Mouse (Mus musculus) hindbrain, postnatal 0 days (tissue): ENCODE results near the gene Cobll1. TPM values are rescaled to one million over a fixed set of nuclear protein-coding genes. Genes with fewer than 3 reads are reported as not detected.

Experiments used
- ATAC-seq: fragments of 200-750 bp; cut with Nextera tagmentation; 2 replicates; pipeline ENCODE4 v1.8.0; 2017; ENCODE audit warnings: mild to moderate bottlenecking, moderate TSS enrichment, moderate library complexity
- DNase-seq: peaks from one replicate; pipeline ENCODE4 v3.0.0-alpha.2; 2015; ENCODE audit warnings: low spot score
- H3K27ac ChIP-seq: fragments of 300-500 bp; sonication (generic); 2 replicates; pipeline ENCODE4 v1.5.1; 2014; ENCODE audit warnings: mild to moderate bottlenecking
- H3K27me3 ChIP-seq: fragments of 300-500 bp; sonication (generic); 2 replicates; pipeline ENCODE4 v1.6.1; 2014; ENCODE audit warnings: low read length, mixed read lengths; ENCODE audit not compliant: insufficient read depth
- H3K36me3 ChIP-seq: fragments of 300-500 bp; sonication (generic); 2 replicates; pipeline ENCODE4 v1.6.1; 2014; ENCODE audit warnings: low read length, mixed read lengths; ENCODE audit not compliant: insufficient read depth
- H3K4me1 ChIP-seq: fragments of 300-500 bp; sonication (generic); 2 replicates; pipeline ENCODE4 v1.6.1; 2014; ENCODE audit warnings: antibody characterized with exemption, low read length, mixed read lengths; ENCODE audit not compliant: insufficient read depth
- H3K4me2 ChIP-seq: fragments of 300-500 bp; sonication (generic); 2 replicates; pipeline ENCODE4 v1.6.1; 2014; ENCODE audit warnings: low read depth, mild to moderate bottlenecking, low read length, moderate library complexity, mixed read lengths
- H3K4me3 ChIP-seq: fragments of 300-500 bp; sonication (generic); 2 replicates; pipeline ENCODE4 v1.5.1; 2014; ENCODE audit warnings: low read length
- H3K9ac ChIP-seq: fragments of 300-500 bp; sonication (generic); replicated peaks from 2 replicates; pipeline ENCODE4 v1.6.1; 2014; ENCODE audit warnings: mild to moderate bottlenecking, low read length, moderate library complexity, mixed read lengths
- H3K9me3 ChIP-seq: fragments of 300-500 bp; sonication (generic); 2 replicates; pipeline ENCODE4 v1.6.1; 2016; ENCODE audit warnings: low read length, mixed read lengths
- CTCF ChIP-seq: IDR thresholded peaks from 2 replicates; pipeline ENCODE4 v1.5.1; 2016; ENCODE audit warnings: antibody characterized with exemption, control low read depth, low read depth
- WGBS: fragments of 180-500 bp; shearing (Covaris S2); extraction: QIAGEN DNeasy Blood & Tissue Kit; methylation state at CpG from one replicate; pipeline ENCODE4 v1.1.7; 2014; 5-methylcytosine and 5-hydroxymethylcytosine counted together
- polyA plus RNA-seq: library from polyadenylated mRNA; unstranded; fragments of >200 nt; fragmentation: Nextera tagmentation; extraction: Ambion mirVana; gene quantifications from 2 replicates; pipeline ENCODE4 v1.2.1, GENCODE M21; 2015
- total RNA-seq: library from RNA; depleted of rRNA; stranded (reverse); fragments of >200 nt; gene quantifications from 2 replicates; pipeline ENCODE4 v1.2.3, GENCODE M21; 2014

Cobll1 gene
- total and polyA plus RNA-seq, 2 experiments from 2014 or later = 2.4 to 3.5 TPM

GRCm38 (mm10) chr2:65217677-65218076 is 21.5 kb downstream of the Cobll1 start:
- H3K27ac ChIP-seq = no peak overlapping the region
- DNase-seq (no peak), ATAC-seq (no peak)
- H3K9me3 ChIP-seq = no peaks in the 10 kb centered on the region
- H3K27me3 ChIP-seq = no peaks in the 10 kb centered on the region
- H3K36me3 ChIP-seq = no peaks in the 10 kb centered on the region
- H3K4me2 ChIP-seq = no peak overlapping the region
- 86% methylated on average over 6 of the region's 6 CpGs for whole genome bisulfite sequencing
- no peak overlapping the region for H3K9ac ChIP-seq
- no peak overlapping the region for H3K4me3 ChIP-seq
- H3K4me1 ChIP-seq = no peaks in the 10 kb centered on the region
- TF ChIP-seq CTCF = no peak

- TF ChIP-seq CTCF = no peak
- H3K4me3 ChIP-seq = no peak overlapping the region
- no peak for DNase-seq
These were observed 23.0 kb downstream of the Cobll1 start for GRCm38 (mm10) chr2:65216163-65216562.

GRCm38 (mm10) chr2:65214556-65214955 is 24.6 kb downstream of the Cobll1 start:
- WGBS = 95% methylated on average over 1 of the region's 1 CpGs
- Histone ChIP-seq H3K4me3 (no peak overlapping the region), H3K36me3 (no peaks in the 10 kb centered on the region), H3K9ac (no peak overlapping the region), H3K4me1 (no peaks in the 10 kb centered on the region), H3K4me2 (no peak overlapping the region), H3K9me3 (no peaks in the 10 kb centered on the region), H3K27me3 (no peaks in the 10 kb centered on the region), H3K27ac (no peak overlapping the region)
- DNase-seq (no peak), ATAC-seq (no peak)
- no peak for TF ChIP-seq CTCF

More at GRCm38 (mm10) chr2:65216163-65216562, 23.0 kb downstream of the Cobll1 start:
- Histone ChIP-seq H3K9ac (no peak overlapping the region), H3K27ac (no peak overlapping the region), H3K4me2 (no peak overlapping the region), H3K36me3 (no peaks in the 10 kb centered on the region), H3K4me1 (no peaks in the 10 kb centered on the region), H3K27me3 (no peaks in the 10 kb centered on the region), H3K9me3 (no peaks in the 10 kb centered on the region)
- no peak for ATAC-seq

- no peak for DNase-seq
- Histone ChIP-seq H3K9ac (no peak overlapping the region), H3K36me3 (no peaks in the 10 kb centered on the region), H3K4me2 (no peak overlapping the region), H3K27ac (no peak overlapping the region), H3K27me3 (no peaks in the 10 kb centered on the region), H3K9me3 (no peaks in the 10 kb centered on the region), H3K4me3 (no peak overlapping the region), H3K4me1 (no peaks in the 10 kb centered on the region)
- 85% methylated on average over 3 of the region's 3 CpGs for WGBS
- no peak for ATAC-seq
- TF ChIP-seq CTCF = no peak
These were observed 25.5 kb downstream of the Cobll1 start for GRCm38 (mm10) chr2:65213675-65214074.

GRCm38 (mm10) chr2:65211620-65212019 is 27.6 kb downstream of the Cobll1 start:
- Histone ChIP-seq H3K27ac (no peak overlapping the region), H3K36me3 (no peaks in the 10 kb centered on the region), H3K9ac (no peak overlapping the region), H3K4me3 (no peak overlapping the region), H3K27me3 (no peaks in the 10 kb centered on the region), H3K9me3 (no peaks in the 10 kb centered on the region), H3K4me2 (no peak overlapping the region), H3K4me1 (no peaks in the 10 kb centered on the region)
- no peak for TF ChIP-seq CTCF
- no peak for DNase-seq
- no peak for ATAC-seq
- WGBS = 89% methylated on average over 3 of the region's 3 CpGs

- no peak for ATAC-seq
- no peak overlapping the region for H3K9ac ChIP-seq
- TF ChIP-seq CTCF = no peak
- no peak overlapping the region for H3K4me3 ChIP-seq
- no peaks in the 10 kb centered on the region for H3K9me3 ChIP-seq
- WGBS = 81% methylated on average over 2 of the region's 2 CpGs
- H3K4me1 ChIP-seq = no peaks in the 10 kb centered on the region
- H3K36me3 ChIP-seq = no peaks in the 10 kb centered on the region
- no peaks in the 10 kb centered on the region for H3K27me3 ChIP-seq
- H3K27ac ChIP-seq = no peak overlapping the region
- DNase-seq = no peak
- H3K4me2 ChIP-seq = no peak overlapping the region
These were observed 31.5 kb downstream of the Cobll1 start for GRCm38 (mm10) chr2:65207750-65208149.

- 68% methylated on average over 7 of the region's 7 CpGs for WGBS
These were observed 35.5 kb downstream of the Cobll1 start for GRCm38 (mm10) chr2:65203699-65204098.

More at GRCm38 (mm10) chr2:65203699-65204098, 35.5 kb downstream of the Cobll1 start:
- no peak overlapping the region for H3K27ac ChIP-seq
- no peak for TF ChIP-seq CTCF
- H3K36me3 ChIP-seq = no peaks in the 10 kb centered on the region
- ATAC-seq (no peak), DNase-seq (no peak)
- H3K9me3 ChIP-seq = no peaks in the 10 kb centered on the region
- H3K9ac ChIP-seq = no peak overlapping the region
- no peaks in the 10 kb centered on the region for H3K27me3 ChIP-seq
- H3K4me2 ChIP-seq = no peak overlapping the region
- no peaks in the 10 kb centered on the region for H3K4me1 ChIP-seq
- H3K4me3 ChIP-seq = no peak overlapping the region
